Mouse (Mus musculus) hindbrain, postnatal 0 days (tissue): Measurements from ENCODE around the gene Plcxd2. TPM values are rescaled to one million over a fixed set of nuclear protein-coding genes. Genes with fewer than 3 reads are reported as not detected.

Source experiments
- ATAC-seq: fragments of 200-750 bp; cut with Nextera tagmentation; 2 replicates; pipeline ENCODE4 v1.8.0; 2017; ENCODE audit warnings: mild to moderate bottlenecking, moderate TSS enrichment, moderate library complexity
- DNase-seq: peaks from one replicate; pipeline ENCODE4 v3.0.0-alpha.2; 2015; ENCODE audit warnings: low spot score
- H3K27ac ChIP-seq: fragments of 300-500 bp; sonication (generic); 2 replicates; pipeline ENCODE4 v1.5.1; 2014; ENCODE audit warnings: mild to moderate bottlenecking
- H3K27me3 ChIP-seq: fragments of 300-500 bp; sonication (generic); 2 replicates; pipeline ENCODE4 v1.6.1; 2014; ENCODE audit warnings: low read length, mixed read lengths; ENCODE audit not compliant: insufficient read depth
- H3K36me3 ChIP-seq: fragments of 300-500 bp; sonication (generic); 2 replicates; pipeline ENCODE4 v1.6.1; 2014; ENCODE audit warnings: low read length, mixed read lengths; ENCODE audit not compliant: insufficient read depth
- H3K4me1 ChIP-seq: fragments of 300-500 bp; sonication (generic); 2 replicates; pipeline ENCODE4 v1.6.1; 2014; ENCODE audit warnings: antibody characterized with exemption, low read length, mixed read lengths; ENCODE audit not compliant: insufficient read depth
- H3K4me2 ChIP-seq: fragments of 300-500 bp; sonication (generic); 2 replicates; pipeline ENCODE4 v1.6.1; 2014; ENCODE audit warnings: low read depth, mild to moderate bottlenecking, low read length, moderate library complexity, mixed read lengths
- H3K4me3 ChIP-seq: fragments of 300-500 bp; sonication (generic); 2 replicates; pipeline ENCODE4 v1.5.1; 2014; ENCODE audit warnings: low read length
- H3K9ac ChIP-seq: fragments of 300-500 bp; sonication (generic); replicated peaks from 2 replicates; pipeline ENCODE4 v1.6.1; 2014; ENCODE audit warnings: mild to moderate bottlenecking, low read length, moderate library complexity, mixed read lengths
- H3K9me3 ChIP-seq: fragments of 300-500 bp; sonication (generic); 2 replicates; pipeline ENCODE4 v1.6.1; 2016; ENCODE audit warnings: low read length, mixed read lengths
- CTCF ChIP-seq: IDR thresholded peaks from 2 replicates; pipeline ENCODE4 v1.5.1; 2016; ENCODE audit warnings: antibody characterized with exemption, control low read depth, low read depth
- WGBS: fragments of 180-500 bp; shearing (Covaris S2); extraction: QIAGEN DNeasy Blood & Tissue Kit; methylation state at CpG from one replicate; pipeline ENCODE4 v1.1.7; 2014; 5-methylcytosine and 5-hydroxymethylcytosine counted together
- polyA plus RNA-seq: library from polyadenylated mRNA; unstranded; fragments of >200 nt; fragmentation: Nextera tagmentation; extraction: Ambion mirVana; gene quantifications from 2 replicates; pipeline ENCODE4 v1.2.1, GENCODE M21; 2015
- total RNA-seq: library from RNA; depleted of rRNA; stranded (reverse); fragments of >200 nt; gene quantifications from 2 replicates; pipeline ENCODE4 v1.2.3, GENCODE M21; 2014

Gene Plcxd2
- total and polyA plus RNA-seq, 2 experiments from 2014 or later, result 12.7 to 38.3 TPM

DNA sequence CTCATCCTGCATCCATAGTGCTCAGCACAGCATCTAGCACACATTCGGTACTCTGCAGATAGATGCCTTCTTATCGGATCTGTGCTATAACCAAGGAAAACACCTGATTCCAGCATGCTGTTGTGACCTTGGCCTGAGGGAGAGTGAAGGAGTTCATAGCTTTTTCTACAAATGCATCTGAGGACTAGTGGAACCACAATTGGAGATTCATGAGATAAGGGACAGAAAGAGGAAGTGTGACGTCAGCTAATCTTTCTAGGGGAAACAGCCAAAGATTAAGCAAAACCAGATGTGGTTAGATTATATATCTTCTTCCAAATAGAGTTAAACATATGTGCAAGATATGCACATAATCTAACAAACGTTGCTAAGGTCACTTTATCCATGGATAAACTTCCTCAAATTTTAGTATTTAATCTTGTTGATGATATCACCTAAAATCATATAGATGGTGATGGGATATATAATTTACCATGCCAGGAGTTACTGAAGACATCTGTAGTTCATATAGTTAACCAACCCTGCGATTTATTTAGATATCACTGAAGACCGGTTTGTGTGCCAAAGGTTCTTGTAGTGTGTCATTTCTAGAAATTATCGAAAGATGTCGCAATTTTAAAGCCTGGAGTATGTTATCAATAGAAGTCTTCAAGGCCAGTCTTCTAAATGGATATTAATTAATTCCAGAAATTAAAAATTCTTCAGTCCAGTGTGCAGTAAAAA, 67.7 kb downstream of the Plcxd2 start:
- no peak for ATAC-seq
- Histone ChIP-seq H3K4me2 (no peak overlapping the region), H3K27ac (no peak overlapping the region), H3K27me3 (no peaks in the 10 kb centered on the region), H3K36me3 (no peaks in the 10 kb centered on the region), H3K4me3 (no peak overlapping the region), H3K4me1 (no peaks in the 10 kb centered on the region), H3K9ac (no peak overlapping the region), H3K9me3 (no peaks in the 10 kb centered on the region)
- no peak for DNase-seq
- no peak for TF ChIP-seq CTCF
- 91% methylated on average over 8 of the region's 8 CpGs for whole genome bisulfite sequencing

- Histone ChIP-seq H3K4me2 (no peak overlapping the region), H3K27ac (no peak overlapping the region), H3K9ac (no peak overlapping the region), H3K27me3 (no peaks in the 10 kb centered on the region), H3K4me1 (peaks cover 5% of the 10 kb centered on the region), H3K36me3 (no peaks in the 10 kb centered on the region), H3K9me3 (no peaks in the 10 kb centered on the region), H3K4me3 (no peak overlapping the region)
- DNase-seq (no peak), ATAC-seq (no peak)
- TF ChIP-seq CTCF, result no peak
- WGBS, result 91% methylated on average over 2 of the region's 2 CpGs
Measured at GRCm38 (mm10) chr16:45940701-45941100, 69.3 kb downstream of the Plcxd2 start.

- H3K27me3 ChIP-seq, result no peaks in the 10 kb centered on the region
- 0 out of 2 replicates have a peak, but pooled peaks have one; percentile 15 for TF ChIP-seq CTCF
- H3K4me1 ChIP-seq, result peaks cover 5% of the 10 kb centered on the region
- DNase-seq (no peak), ATAC-seq (no peak)
- no peak overlapping the region for H3K27ac ChIP-seq
- H3K4me3 ChIP-seq, result no peak overlapping the region
- WGBS, result 91% methylated on average over 3 of the region's 3 CpGs
- H3K4me2 ChIP-seq, result no peak overlapping the region
- no peaks in the 10 kb centered on the region for H3K36me3 ChIP-seq
- no peaks in the 10 kb centered on the region for H3K9me3 ChIP-seq
- no peak overlapping the region for H3K9ac ChIP-seq
Measured at GRCm38 (mm10) chr16:45939436-45939835, 70.6 kb downstream of the Plcxd2 start.

DNA sequence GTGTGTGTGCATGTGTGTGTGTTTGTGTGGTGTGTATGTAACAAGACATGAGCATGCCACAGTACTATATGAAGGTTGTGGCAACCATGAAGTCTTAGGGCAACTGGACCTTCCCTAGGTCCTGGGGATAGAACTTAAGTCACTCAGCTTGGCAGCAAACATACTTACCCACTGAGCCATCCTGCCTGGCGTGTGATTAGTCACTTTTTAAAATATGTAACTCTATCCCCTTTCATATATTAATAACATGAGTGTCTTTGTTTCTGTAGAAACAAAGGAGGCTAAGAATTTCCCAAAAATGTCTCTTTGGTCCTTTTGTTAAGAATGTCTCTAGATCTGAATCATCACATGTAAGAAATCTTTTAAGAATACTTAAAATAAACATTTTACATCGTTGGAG, 72.6 kb downstream of the Plcxd2 start:
- H3K4me1 ChIP-seq, result peaks cover 5% of the 10 kb centered on the region
- H3K4me2 ChIP-seq, result no peak overlapping the region
- no peak for TF ChIP-seq CTCF
- H3K9ac ChIP-seq, result no peak overlapping the region
- H3K27ac ChIP-seq, result no peak overlapping the region
- DNase-seq, result no peak
- H3K27me3 ChIP-seq, result no peaks in the 10 kb centered on the region
- no peaks in the 10 kb centered on the region for H3K36me3 ChIP-seq
- H3K9me3 ChIP-seq, result no peaks in the 10 kb centered on the region
- no peak for ATAC-seq
- no peak overlapping the region for H3K4me3 ChIP-seq
- 77% methylated on average over 2 of the region's 2 CpGs for WGBS

DNA sequence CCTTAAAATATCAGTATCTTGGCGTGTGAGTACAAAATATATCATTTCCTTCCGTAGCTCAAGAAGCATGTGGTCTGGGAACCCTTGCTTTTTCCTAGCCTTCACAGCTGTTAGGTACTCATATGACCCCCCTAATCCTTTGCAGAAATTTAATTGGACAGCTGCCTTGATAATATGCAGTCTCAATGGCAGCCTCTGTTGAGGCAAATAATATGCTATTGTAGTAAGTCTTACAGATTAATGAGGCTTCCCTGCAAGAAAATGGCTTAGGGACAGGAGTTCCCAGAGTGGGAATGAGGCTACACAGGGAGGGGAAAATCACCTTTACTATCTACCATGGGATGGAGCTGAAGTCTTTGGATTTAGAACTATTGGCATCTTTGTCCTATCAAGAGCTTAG, 73.5 kb downstream of the Plcxd2 start:
- H3K27ac ChIP-seq, result no peak overlapping the region
- no peak overlapping the region for H3K4me3 ChIP-seq
- H3K9me3 ChIP-seq, result no peaks in the 10 kb centered on the region
- ATAC-seq (no peak), DNase-seq (peak; percentile 15)
- no peak for TF ChIP-seq CTCF
- 39% methylated on average over 2 of the region's 2 CpGs for WGBS
- H3K4me2 ChIP-seq, result no peak overlapping the region
- peaks cover 5% of the 10 kb centered on the region for H3K4me1 ChIP-seq
- no peak overlapping the region for H3K9ac ChIP-seq
- H3K27me3 ChIP-seq, result no peaks in the 10 kb centered on the region
- no peaks in the 10 kb centered on the region for H3K36me3 ChIP-seq

DNA sequence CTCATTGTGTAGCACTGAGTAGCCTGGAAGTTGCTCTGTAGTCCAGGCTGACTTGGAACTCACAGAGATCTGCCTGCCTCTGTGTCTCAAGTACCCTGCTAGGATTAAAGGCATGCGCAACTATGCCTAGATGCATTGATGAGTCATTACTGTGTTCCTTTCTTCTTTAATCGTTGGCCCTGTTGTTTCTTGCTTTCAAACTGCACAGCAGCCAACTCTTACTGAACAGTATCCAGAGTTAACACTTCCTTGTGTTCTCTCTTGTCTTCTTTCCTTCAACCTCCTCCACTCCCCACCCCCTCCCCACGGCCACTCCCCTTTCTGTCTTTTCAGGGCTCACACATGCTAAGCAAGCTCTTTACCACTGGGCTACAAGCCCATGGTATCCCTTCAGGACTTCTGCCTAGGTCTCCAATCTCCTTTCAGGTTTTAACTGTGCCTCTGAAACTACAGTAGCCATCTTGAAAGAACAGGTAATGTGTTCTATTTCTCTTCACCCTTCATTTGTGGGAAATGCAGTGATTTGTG, 74.0 kb downstream of the Plcxd2 start:
- Histone ChIP-seq H3K4me3 (no peak overlapping the region), H3K27me3 (no peaks in the 10 kb centered on the region), H3K9ac (no peak overlapping the region), H3K4me1 (peaks cover 5% of the 10 kb centered on the region), H3K36me3 (no peaks in the 10 kb centered on the region), H3K4me2 (no peak overlapping the region), H3K9me3 (no peaks in the 10 kb centered on the region), H3K27ac (no peak overlapping the region)
- DNase-seq (no peak), ATAC-seq (no peak)
- WGBS, result 78% methylated on average over 3 of the region's 3 CpGs
- no peak for TF ChIP-seq CTCF

DNA sequence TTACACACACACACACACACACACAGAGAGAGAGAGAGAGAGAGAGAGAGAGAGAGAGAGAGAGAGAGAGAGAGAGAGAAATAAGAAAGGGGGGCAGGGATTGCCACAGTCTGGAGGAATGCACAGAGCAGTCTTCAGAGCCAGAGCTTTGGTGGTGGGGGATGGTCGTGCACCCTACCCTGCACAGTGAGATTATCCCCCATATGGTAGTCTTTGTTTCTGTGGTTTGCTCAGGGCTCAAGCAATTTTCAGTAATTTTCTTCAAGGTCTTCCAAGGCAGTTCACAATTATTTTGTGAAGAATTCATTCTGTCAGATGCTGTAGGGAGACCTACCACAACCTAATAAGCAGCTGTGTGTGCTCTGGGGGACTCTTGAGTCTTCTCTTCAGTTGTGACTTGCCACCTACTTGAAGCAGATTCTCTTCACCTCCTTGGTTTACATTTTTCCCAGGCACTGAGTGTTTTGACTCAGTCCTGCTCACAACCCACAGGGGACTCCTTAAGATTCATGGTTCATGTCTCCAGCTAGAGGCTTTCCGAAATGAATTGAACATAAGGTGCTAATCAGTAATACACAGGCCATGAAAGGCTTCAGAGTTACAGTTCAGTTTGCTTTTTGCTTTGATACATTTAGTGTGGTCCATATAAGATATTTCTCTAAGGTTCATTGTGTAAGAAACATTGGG, 75.2 kb downstream of the Plcxd2 start:
- Histone ChIP-seq H3K36me3 (no peaks in the 10 kb centered on the region), H3K4me3 (no peak overlapping the region), H3K9ac (no peak overlapping the region), H3K9me3 (no peaks in the 10 kb centered on the region), H3K27me3 (no peaks in the 10 kb centered on the region), H3K27ac (no peak overlapping the region), H3K4me1 (peaks cover 5% of the 10 kb centered on the region), H3K4me2 (no peak overlapping the region)
- WGBS, result 46% methylated on average over 2 of the region's 2 CpGs
- ATAC-seq (no peak), DNase-seq (peak; percentile 18)
- TF ChIP-seq CTCF, result no peak
